ENCODE assay signal across 12 mouse cellular contexts in the genomic region with DNA sequence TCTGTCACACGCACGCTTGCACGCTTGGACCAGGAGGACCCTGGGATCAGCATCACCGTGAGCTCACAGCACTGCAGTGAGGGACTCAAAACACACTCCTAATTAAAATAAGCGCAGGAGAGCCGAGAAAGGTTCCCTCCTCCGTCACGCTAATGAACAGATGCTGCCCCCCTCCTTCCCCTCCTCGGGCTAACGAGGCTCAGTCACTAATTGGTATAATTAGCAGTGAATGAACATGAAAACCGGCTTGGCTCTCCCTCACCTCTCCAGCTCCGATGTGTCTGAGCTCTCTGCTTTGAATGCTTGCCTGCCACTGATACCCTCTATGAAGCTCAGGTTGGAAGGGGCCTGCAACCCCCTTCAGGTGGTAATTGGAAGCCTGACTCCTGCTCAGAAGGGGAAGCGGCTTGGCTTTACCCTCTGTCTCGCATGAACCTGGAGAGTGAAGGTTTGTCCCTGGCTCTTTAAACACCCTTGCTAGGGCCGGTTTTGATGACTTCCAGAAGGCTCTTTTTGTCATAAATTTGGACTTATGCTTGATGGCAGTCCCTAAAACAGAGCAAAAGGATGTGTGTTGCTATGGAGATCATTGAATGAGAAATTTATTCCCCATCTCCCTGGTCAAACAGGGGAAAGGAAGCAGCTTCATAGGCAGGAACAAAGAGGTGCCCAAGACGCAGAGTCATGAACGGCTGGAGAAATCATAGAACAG.
A peak's percentile ranks its signal among the peaks of the same experiment; 100 is the strongest.
DNase-seq lines count a peak whose midpoint lies in the region; ATAC-seq lines count a peak whose summit lies in the region.
"Had no signal": no experiment of that assay in that cellular context is flagged by ENCODE, and none has a peak within 500 bp of the region (broad histone marks: within the 10 kb centered on the region; RNA-seq: fewer than 3 reads in every experiment).

No protein-coding gene starts in this region.

- peaks cover 8% of the 10 kb centered on the region; the same call in 1 of the 2 replicates for H3K4me1 ChIP-seq in intestine, embryonic 14.5 days (replicated peaks; ENCODE audit: control insufficient read depth, insufficient read depth, low read length)
- H3K4me1 ChIP-seq in intestine, embryonic 16.5 days (ENCODE audit: control insufficient read depth, insufficient read depth, low read length), result no peaks in the 10 kb centered on the region
- peaks cover 5% of the 10 kb centered on the region for H3K4me1 ChIP-seq in forebrain, embryonic 11.5 days (replicated peaks; ENCODE audit: control insufficient read depth, insufficient read depth, low read length)
- H3K4me1 ChIP-seq in neural tube, embryonic 14.5 days (ENCODE audit: control insufficient read depth, insufficient read depth, low read length), result peaks cover 11% of the 10 kb centered on the region; the same call in 1 of the 2 replicates
- H3K4me1 ChIP-seq: heart, embryonic 13.5 days; megakaryocyte, embryonic 14.5 days had no signal

- H3K36me3 ChIP-seq in intestine, embryonic 14.5 days (ENCODE audit: control insufficient read depth, insufficient read depth, low read length), result no peaks in the 10 kb centered on the region
- H3K36me3 ChIP-seq in intestine, embryonic 16.5 days (ENCODE audit: control insufficient read depth, insufficient read depth, low read length), result no peaks in the 10 kb centered on the region
- H3K36me3 ChIP-seq in forebrain, embryonic 11.5 days (ENCODE audit: control insufficient read depth, insufficient read depth, low read length), result no peaks in the 10 kb centered on the region
- H3K36me3 ChIP-seq in neural tube, embryonic 14.5 days (ENCODE audit: control insufficient read depth, insufficient read depth, low read length), result no peaks in the 10 kb centered on the region
- H3K36me3 ChIP-seq: heart, embryonic 13.5 days had no signal

- no peak overlapping the region for H3K9ac ChIP-seq in intestine, embryonic 14.5 days (ENCODE audit: low read length)
- H3K9ac ChIP-seq in intestine, embryonic 16.5 days (ENCODE audit: low read depth, low read length), result no peak overlapping the region
- H3K9ac ChIP-seq in forebrain, embryonic 11.5 days (ENCODE audit: low read length), result peak overlapping the region; percentile 10; the same call in 1 of the 2 replicates
- no peak overlapping the region for H3K9ac ChIP-seq in neural tube, embryonic 14.5 days (replicated peaks; ENCODE audit: low read depth, low read length)
- H3K9ac ChIP-seq: heart, embryonic 13.5 days; liver, embryonic 14.5 days had no signal

- H3K9me3 ChIP-seq in intestine, embryonic 14.5 days (ENCODE audit: control insufficient read depth, low read length), result peaks cover 4% of the 10 kb centered on the region; the same call in 1 of the 2 replicates
- no peaks in the 10 kb centered on the region for H3K9me3 ChIP-seq in intestine, embryonic 16.5 days (ENCODE audit: control insufficient read depth, low read length)
- no peaks in the 10 kb centered on the region for H3K9me3 ChIP-seq in forebrain, embryonic 11.5 days (ENCODE audit: control insufficient read depth, low read length)
- H3K9me3 ChIP-seq in neural tube, embryonic 14.5 days (ENCODE audit: control insufficient read depth, low read length), result no peaks in the 10 kb centered on the region
- H3K9me3 ChIP-seq: heart, embryonic 13.5 days had no signal

- no peak overlapping the region for H3K4me3 ChIP-seq in intestine, embryonic 14.5 days (ENCODE audit: low read depth, low read length)
- H3K4me3 ChIP-seq in intestine, embryonic 16.5 days (ENCODE audit: low read length), result no peak overlapping the region
- H3K4me3 ChIP-seq in forebrain, embryonic 11.5 days (ENCODE audit: low read depth, low read length), result no peak overlapping the region
- H3K4me3 ChIP-seq in neural tube, embryonic 14.5 days (ENCODE audit: low read depth, low read length), result no peak overlapping the region
- H3K4me3 ChIP-seq: heart, embryonic 13.5 days; megakaryocyte, embryonic 14.5 days had no signal

- no peaks in the 10 kb centered on the region for H3K27me3 ChIP-seq in intestine, embryonic 14.5 days (replicated peaks; ENCODE audit: control insufficient read depth, insufficient read depth, low read length)
- H3K27me3 ChIP-seq in intestine, embryonic 16.5 days (replicated peaks; ENCODE audit: control insufficient read depth, insufficient read depth, low read length), result no peaks in the 10 kb centered on the region
- H3K27me3 ChIP-seq in forebrain, embryonic 11.5 days (ENCODE audit: control insufficient read depth, insufficient read depth, low read length), result no peaks in the 10 kb centered on the region
- no peaks in the 10 kb centered on the region for H3K27me3 ChIP-seq in neural tube, embryonic 14.5 days (ENCODE audit: control insufficient read depth, insufficient read depth, low read length)
- H3K27me3 ChIP-seq: heart, embryonic 13.5 days had no signal

- DNase-seq in intestine, embryonic 14.5 days (ENCODE audit: low spot score), result no peak
- peak; percentile 84 for DNase-seq in forebrain, embryonic 11.5 days (ENCODE audit: low spot score)
- DNase-seq in layer of hippocampus, postnatal 10 days (ENCODE audit: low spot score in 2 of 2), result peak; percentile 60
- DNase-seq in gastrocnemius, adult 8-10 months (ENCODE audit: low spot score in 2 of 2), result no peak
- no peak for DNase-seq in left cerebral cortex, adult 9 months (ENCODE audit: low spot score in 2 of 2)
- no peak for DNase-seq in cerebellum, adult 18-20 months

- 0 out of 2 replicates have a peak, but pooled peaks have one; percentile 36 for ATAC-seq in intestine, embryonic 14.5 days (replicated peaks; ENCODE audit: low FRiP score, low TSS enrichment, low read depth)
- no peak for ATAC-seq in intestine, embryonic 16.5 days
- ATAC-seq in forebrain, embryonic 11.5 days (replicated peaks; ENCODE audit: low FRiP score), result peak; percentile 91
- ATAC-seq in neural tube, embryonic 14.5 days (ENCODE audit: low read depth), result peak; percentile 83

- H3K27ac ChIP-seq in intestine, embryonic 14.5 days (ENCODE audit: low read depth), result peak overlapping the region; percentile 38; the same call in 1 of the 2 replicates
- H3K27ac ChIP-seq in intestine, embryonic 16.5 days (ENCODE audit: low read length), result no peak overlapping the region
- peak overlapping the region; percentile 89 for H3K27ac ChIP-seq in forebrain, embryonic 11.5 days (ENCODE audit: low read depth, low read length)
- peak overlapping the region; percentile 69 for H3K27ac ChIP-seq in neural tube, embryonic 14.5 days (ENCODE audit: low read depth, low read length)
- H3K27ac ChIP-seq: heart, embryonic 13.5 days; kidney, postnatal 0 days; liver, embryonic 14.5 days had no signal

- 61% methylated on average over 17 of the region's 17 CpGs for WGBS in intestine, embryonic 14.5 days
- WGBS in intestine, embryonic 16.5 days, result 58% methylated on average over 17 of the region's 17 CpGs
- WGBS in forebrain, embryonic 11.5 days, result 37% methylated on average over 17 of the region's 17 CpGs
- WGBS in neural tube, embryonic 14.5 days, result 42% methylated on average over 17 of the region's 17 CpGs

- no peak overlapping the region for H3K4me2 ChIP-seq in intestine, embryonic 14.5 days (ENCODE audit: low read length)
- no peak overlapping the region for H3K4me2 ChIP-seq in intestine, embryonic 16.5 days (ENCODE audit: low read depth, low read length)
- H3K4me2 ChIP-seq in forebrain, embryonic 11.5 days (ENCODE audit: low read depth, low read length, severe bottlenecking), result 0 out of 2 replicates have a peak overlapping the region, but pooled peaks have one; percentile 11
- H3K4me2 ChIP-seq in neural tube, embryonic 14.5 days (ENCODE audit: low read depth, low read length), result 0 out of 2 replicates have a peak overlapping the region, but pooled peaks have one; percentile 2
- H3K4me2 ChIP-seq: heart, embryonic 13.5 days had no signal

Comparison
In these comparisons a context has a peak if more than half of its experiments do, and no peak if none do; other contexts are left out.
1. DNase-seq: peak in forebrain, embryonic 11.5 days (single experiment) and layer of hippocampus, postnatal 10 days (2 of 2); none in intestine, embryonic 14.5 days (single experiment), gastrocnemius, adult 8-10 months (0 of 2), left cerebral cortex, adult 9 months (0 of 2) and cerebellum, adult 18-20 months (0 of 2).
2. H3K4me2 ChIP-seq: peak in forebrain, embryonic 11.5 days (single experiment) and neural tube, embryonic 14.5 days (single experiment); none in intestine, embryonic 14.5 days (single experiment) and intestine, embryonic 16.5 days (single experiment).